19 mouse cellular contexts compared by ENCODE assay signal in genomic region chr2:70829946-70830610, GRCm38 (mm10). TPM values are rescaled to one million over a fixed set of nuclear protein-coding genes. Genes with fewer than 3 reads are reported as not detected.
A peak's percentile ranks its signal among the peaks of the same experiment; 100 is the strongest.
DNase-seq lines count a peak whose midpoint lies in the region; ATAC-seq lines count a peak whose summit lies in the region.
"Had no signal": no experiment of that assay in that cellular context is flagged by ENCODE, and none has a peak within 500 bp of the region (broad histone marks: within the 10 kb centered on the region; RNA-seq: fewer than 3 reads in every experiment).

No protein-coding gene starts in this region.

- H3K36me3 ChIP-seq in erythroblast, embryonic 14.5 days (ENCODE audit: control insufficient read depth): peaks cover 2% of the 10 kb centered on the region; the same call in 1 of the 2 replicates
- no peaks in the 10 kb centered on the region for H3K36me3 ChIP-seq in liver, embryonic 15.5 days (replicated peaks)
- H3K36me3 ChIP-seq in midbrain, embryonic 15.5 days (replicated peaks): no peaks in the 10 kb centered on the region
- H3K36me3 ChIP-seq in midbrain, embryonic 16.5 days (ENCODE audit: control insufficient read depth, insufficient read depth, low read length): no peaks in the 10 kb centered on the region
- H3K36me3 ChIP-seq: hindbrain, embryonic 13.5 days; intestine, embryonic 15.5 days; lung, embryonic 15.5 days; neural tube, embryonic 15.5 days had no signal

- H3K27me3 ChIP-seq in erythroblast, embryonic 14.5 days (ENCODE audit: control insufficient read depth): no peaks in the 10 kb centered on the region
- no peaks in the 10 kb centered on the region for H3K27me3 ChIP-seq in liver, embryonic 15.5 days
- no peaks in the 10 kb centered on the region for H3K27me3 ChIP-seq in midbrain, embryonic 15.5 days (replicated peaks)
- no peaks in the 10 kb centered on the region for H3K27me3 ChIP-seq in midbrain, embryonic 16.5 days (ENCODE audit: control insufficient read depth, insufficient read depth, low read depth, low read length)
- H3K27me3 ChIP-seq: hindbrain, embryonic 13.5 days; intestine, embryonic 15.5 days; lung, embryonic 15.5 days; neural tube, embryonic 15.5 days; Patski had no signal

- peak overlapping the region; percentile 100 for H3K27ac ChIP-seq in liver, embryonic 15.5 days (replicated peaks)
- H3K27ac ChIP-seq in midbrain, embryonic 15.5 days: no peak overlapping the region
- H3K27ac ChIP-seq in midbrain, embryonic 16.5 days (ENCODE audit: low read length): no peak overlapping the region
- H3K27ac ChIP-seq: hindbrain, embryonic 13.5 days; intestine, embryonic 15.5 days; lung, embryonic 15.5 days; neural tube, embryonic 15.5 days; stomach, postnatal 0 days had no signal

- peak overlapping the region; percentile 19; the same call in 1 of the 2 replicates for H3K9ac ChIP-seq in liver, embryonic 15.5 days
- no peak overlapping the region for H3K9ac ChIP-seq in midbrain, embryonic 15.5 days
- no peak overlapping the region for H3K9ac ChIP-seq in midbrain, embryonic 16.5 days (ENCODE audit: low read depth, low read length)
- H3K9ac ChIP-seq: hindbrain, embryonic 13.5 days; intestine, embryonic 15.5 days; lung, embryonic 15.5 days; neural tube, embryonic 15.5 days had no signal

- peaks cover 74% of the 10 kb centered on the region for H3K4me1 ChIP-seq in erythroblast, embryonic 14.5 days (ENCODE audit: control insufficient read depth)
- peaks cover 72% of the 10 kb centered on the region for H3K4me1 ChIP-seq in liver, embryonic 15.5 days (replicated peaks)
- no peaks in the 10 kb centered on the region for H3K4me1 ChIP-seq in midbrain, embryonic 15.5 days
- no peaks in the 10 kb centered on the region for H3K4me1 ChIP-seq in midbrain, embryonic 16.5 days (ENCODE audit: control insufficient read depth, insufficient read depth, low read length)
- H3K4me1 ChIP-seq: hindbrain, embryonic 13.5 days; intestine, embryonic 15.5 days; lung, embryonic 15.5 days had no signal

- ATAC-seq in erythroblast, adult 5-6 weeks (replicated peaks; ENCODE audit: low FRiP score, poor library complexity, severe bottlenecking): no peak
- ATAC-seq in liver, embryonic 15.5 days (ENCODE audit: insufficient read depth): no peak
- no peak for ATAC-seq in midbrain, embryonic 15.5 days (replicated peaks)
- no peak for ATAC-seq in midbrain, embryonic 16.5 days
- ATAC-seq: CD4-positive, CD25-positive, alpha-beta regulatory T cell, adult 4 months; forebrain, embryonic 16.5 days; intestine, embryonic 15.5 days; Patski had no signal

- peak; percentile 80 for DNase-seq in R1 (ENCODE audit: low read depth, low spot score)
- DNase-seq in thymus, postnatal 10 days (ENCODE audit: low spot score in 2 of 2): peak; percentile 32 to 33
- DNase-seq in cerebellum, adult 11 months: no peak
- DNase-seq: adrenal gland, postnatal 36 days; cerebellum, adult 9-11 months; embryo, embryonic 11 days had no signal

- no peaks in the 10 kb centered on the region for H3K9me3 ChIP-seq in erythroblast, embryonic 14.5 days (ENCODE audit: control insufficient read depth, low read length)
- no peaks in the 10 kb centered on the region for H3K9me3 ChIP-seq in liver, embryonic 15.5 days (replicated peaks)
- H3K9me3 ChIP-seq in midbrain, embryonic 15.5 days: no peaks in the 10 kb centered on the region
- no peaks in the 10 kb centered on the region for H3K9me3 ChIP-seq in midbrain, embryonic 16.5 days (replicated peaks; ENCODE audit: control insufficient read depth, low read length, poor library complexity, severe bottlenecking)
- H3K9me3 ChIP-seq: hindbrain, embryonic 13.5 days; intestine, embryonic 15.5 days; lung, embryonic 15.5 days; neural tube, embryonic 15.5 days had no signal

- peak overlapping the region; percentile 3 for H3K4me3 ChIP-seq in erythroblast, embryonic 14.5 days (replicated peaks)
- no peak overlapping the region for H3K4me3 ChIP-seq in liver, embryonic 15.5 days (replicated peaks)
- no peak overlapping the region for H3K4me3 ChIP-seq in midbrain, embryonic 15.5 days
- no peak overlapping the region for H3K4me3 ChIP-seq in midbrain, embryonic 16.5 days (ENCODE audit: low read depth, low read length)
- H3K4me3 ChIP-seq: hindbrain, embryonic 13.5 days; intestine, embryonic 15.5 days; lung, embryonic 15.5 days; neural tube, embryonic 15.5 days had no signal

- H3K4me2 ChIP-seq in liver, embryonic 15.5 days: peak overlapping the region; percentile 33
- H3K4me2 ChIP-seq in midbrain, embryonic 15.5 days: no peak overlapping the region
- H3K4me2 ChIP-seq in midbrain, embryonic 16.5 days (ENCODE audit: low read length): no peak overlapping the region
- H3K4me2 ChIP-seq: hindbrain, embryonic 13.5 days; intestine, embryonic 15.5 days; lung, embryonic 15.5 days; neural tube, embryonic 15.5 days had no signal

- 29% methylated on average over 5 of the region's 5 CpGs for WGBS in liver, embryonic 15.5 days (ENCODE audit: insufficient replicate concordance)
- 87% methylated on average over 5 of the region's 5 CpGs for WGBS in midbrain, embryonic 15.5 days
- 91% methylated on average over 5 of the region's 5 CpGs for WGBS in midbrain, embryonic 16.5 days

RNA-seq across cellular contexts. Expression of gene Tlk1, which starts 4.5 kb away (rescaled TPM):
- 3.3 and 4.5 TPM in 2 replicates for polyA plus RNA-seq in erythroblast, embryonic 14.5 days (2012)
- 58.6 and 84.4 TPM in 2 replicates for total RNA-seq in erythroblast, adult 5-6 weeks (2015; ENCODE audit: low replicate concordance)
- 59.6 and 75.0 TPM in 2 replicates for total RNA-seq in erythroblast, adult 5-6 weeks (2017; ENCODE audit: low replicate concordance)
- polyA plus RNA-seq in liver, embryonic 15.5 days (2015; fragmentation: Nextera tagmentation; extraction: Ambion mirVana): 29.0 and 30.1 TPM in 2 replicates
- polyA plus RNA-seq in midbrain, embryonic 15.5 days (2015; fragmentation: Nextera tagmentation; extraction: Ambion mirVana): 25.3 and 27.1 TPM in 2 replicates
- 17.2 and 20.6 TPM in 2 replicates for polyA plus RNA-seq in midbrain, embryonic 16.5 days (2015; fragmentation: Nextera tagmentation; extraction: Ambion mirVana)
